Mouse (Mus musculus): ENCODE measurements around the gene Zfp148. TPM values are rescaled to one million over a fixed set of nuclear protein-coding genes. Genes with fewer than 3 reads are reported as not detected.
"Not testable (repeated sequence)": the region's sequence is repeated elsewhere in the genome, so short reads cannot be mapped to it uniquely, and the experiment has no call there.

The Zfp148 gene
- polyA plus RNA-seq, 1 experiment from 2014 or later, result 54.2 TPM

- Histone ChIP-seq H3K4me2 (no peak overlapping the region), H3K36me3 (replicated peaks) (peaks cover 9% of the 10 kb centered on the region; the same call in 1 of the 2 replicates), H3K27ac (no peak overlapping the region), H3K9me3 (no peaks in the 10 kb centered on the region), H3K9ac (no peak overlapping the region), H3K27me3 (replicated peaks) (no peaks in the 10 kb centered on the region), H3K4me3 (no peak overlapping the region), H3K4me1 (no peaks in the 10 kb centered on the region)
- 91% methylated on average over 6 of the region's 6 CpGs for WGBS
- no peak for ATAC-seq (replicated peaks)
Observed at GRCm38 (mm10) chr16:33474381-33474780, 93.7 kb downstream of the Zfp148 start.

DNA sequence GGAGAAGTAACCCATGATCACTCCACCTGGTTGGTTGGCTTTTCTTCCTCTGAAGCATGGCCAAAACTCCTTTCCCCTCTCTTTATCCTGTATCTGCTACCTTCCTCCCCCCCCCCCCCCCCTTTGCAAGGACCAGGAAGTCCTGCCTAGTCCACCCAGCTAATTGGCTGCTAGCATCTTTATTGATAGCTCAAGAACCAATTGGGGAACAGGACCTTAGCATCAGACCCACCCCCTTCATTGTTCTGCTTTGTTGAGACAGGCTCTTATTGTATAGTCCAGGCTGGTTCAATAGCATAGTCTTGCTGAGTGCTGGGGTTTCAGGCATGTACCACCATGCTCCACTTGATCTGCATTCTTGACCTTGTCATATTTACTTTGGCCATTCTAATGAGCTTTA lies 99.3 kb downstream of the Zfp148 start:
- Histone ChIP-seq H3K9me3 (no peaks in the 10 kb centered on the region), H3K27ac (no peak overlapping the region), H3K4me1 (no peaks in the 10 kb centered on the region), H3K9ac (no peak overlapping the region), H3K4me3 (no peak overlapping the region), H3K4me2 (no peak overlapping the region), H3K27me3 (replicated peaks) (no peaks in the 10 kb centered on the region), H3K36me3 (replicated peaks) (peaks cover 7% of the 10 kb centered on the region; the same call in 1 of the 2 replicates)
- no peak for ATAC-seq (replicated peaks)

- Histone ChIP-seq H3K36me3 (replicated peaks) (peaks cover under 1% of the 10 kb centered on the region; the same call in 1 of the 2 replicates), H3K4me1 (no peaks in the 10 kb centered on the region), H3K27ac (no peak overlapping the region), H3K4me2 (no peak overlapping the region), H3K9me3 (no peaks in the 10 kb centered on the region), H3K27me3 (replicated peaks) (no peaks in the 10 kb centered on the region), H3K4me3 (no peak overlapping the region), H3K9ac (no peak overlapping the region)
- ATAC-seq (replicated peaks), result no peak
- 98% methylated on average over 2 of the region's 2 CpGs for WGBS
Observed at GRCm38 (mm10) chr16:33481148-33481547, 100.5 kb downstream of the Zfp148 start.

- H3K9me3 ChIP-seq, result no peaks in the 10 kb centered on the region
- no peaks in the 10 kb centered on the region for H3K4me1 ChIP-seq
- no peaks in the 10 kb centered on the region for H3K27me3 ChIP-seq (replicated peaks)
- no peak for ATAC-seq (replicated peaks)
- no peak overlapping the region for H3K9ac ChIP-seq
- no peak overlapping the region for H3K4me2 ChIP-seq
- 97% methylated on average over 3 of the region's 3 CpGs for WGBS
- no peak overlapping the region for H3K27ac ChIP-seq
- no peak overlapping the region for H3K4me3 ChIP-seq
- H3K36me3 ChIP-seq (replicated peaks), result no peaks in the 10 kb centered on the region
Observed at GRCm38 (mm10) chr16:33482309-33482708, 101.7 kb downstream of the Zfp148 start.

GRCm38 (mm10) chr16:33487709-33488108 lies 107.1 kb downstream of the Zfp148 start:
- WGBS, result 62% methylated on average over 4 of the region's 4 CpGs
- Histone ChIP-seq H3K27ac (no peak overlapping the region), H3K9ac (no peak overlapping the region), H3K4me2 (no peak overlapping the region), H3K36me3 (replicated peaks) (0 out of 2 replicates have a peak, but pooled peaks cover 4% of the 10 kb centered on the region), H3K27me3 (replicated peaks) (no peaks in the 10 kb centered on the region), H3K4me3 (no peak overlapping the region), H3K9me3 (no peaks in the 10 kb centered on the region), H3K4me1 (no peaks in the 10 kb centered on the region)
- no peak for ATAC-seq (replicated peaks)

GRCm38 (mm10) chr16:33494374-33494773 lies 113.7 kb downstream of the Zfp148 start:
- Histone ChIP-seq H3K9me3 (no peaks in the 10 kb centered on the region), H3K4me3 (no peak overlapping the region), H3K27ac (no peak overlapping the region), H3K36me3 (replicated peaks) (0 out of 2 replicates have a peak, but pooled peaks cover 4% of the 10 kb centered on the region), H3K4me1 (no peaks in the 10 kb centered on the region), H3K9ac (no peak overlapping the region), H3K27me3 (replicated peaks) (no peaks in the 10 kb centered on the region), H3K4me2 (no peak overlapping the region)
- ATAC-seq (replicated peaks), result no peak
- 87% methylated on average over 4 of the region's 4 CpGs for WGBS

DNA sequence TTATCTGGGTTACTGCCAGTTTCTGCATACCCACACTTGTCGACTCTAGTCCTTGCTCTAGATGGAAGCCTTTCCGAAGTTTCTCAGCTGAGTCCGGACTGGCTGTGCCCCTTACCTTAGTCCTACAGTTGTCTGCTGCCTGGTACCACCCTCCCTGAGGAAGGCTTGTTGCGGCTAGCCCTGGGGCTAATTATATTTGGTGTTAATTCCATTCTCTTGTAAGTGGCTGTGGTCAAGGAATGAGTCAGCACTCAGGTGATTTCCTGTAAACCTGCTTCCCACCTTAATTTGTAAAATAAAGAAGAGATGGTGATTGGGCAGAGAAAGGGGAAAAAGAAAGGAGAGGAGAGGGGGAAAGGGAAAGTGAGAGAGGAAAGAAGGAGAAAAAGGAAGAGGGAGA lies 127.4 kb downstream of the Zfp148 start:
- no peak for ATAC-seq (replicated peaks)
- Histone ChIP-seq H3K9me3 (no peaks in the 10 kb centered on the region; the same call in 1 of the 2 replicates), H3K27me3 (replicated peaks) (no peaks in the 10 kb centered on the region), H3K27ac (no peak overlapping the region), H3K4me2 (no peak overlapping the region), H3K9ac (no peak overlapping the region), H3K4me1 (no peaks in the 10 kb centered on the region), H3K36me3 (replicated peaks) (peaks cover 5% of the 10 kb centered on the region; the same call in 1 of the 2 replicates), H3K4me3 (no peak overlapping the region)
- WGBS, result 88% methylated on average over 4 of the region's 4 CpGs

DNA sequence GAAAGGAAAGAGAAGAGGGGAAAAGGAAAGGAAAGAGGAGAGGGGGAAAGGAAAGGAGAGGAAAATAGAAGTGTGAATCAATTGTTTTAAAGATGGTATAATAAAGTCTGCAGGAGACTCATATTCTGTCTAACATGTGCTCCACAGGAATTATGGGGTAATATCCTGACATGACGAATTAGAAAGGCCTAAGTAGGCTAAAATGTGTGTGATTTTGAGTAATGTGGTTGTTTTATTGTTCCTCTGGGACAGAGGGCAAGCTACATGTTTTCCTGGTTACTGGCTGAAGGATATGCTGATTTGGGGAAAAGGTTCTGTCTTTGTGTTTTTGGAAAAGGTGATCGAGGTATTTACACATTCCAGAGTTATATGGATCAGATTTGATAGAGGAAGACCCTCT lies 128.6 kb downstream of the Zfp148 start:
- H3K4me1 ChIP-seq; H3K9ac ChIP-seq; H3K27me3 ChIP-seq (replicated peaks); H3K9me3 ChIP-seq; ATAC-seq (replicated peaks); H3K36me3 ChIP-seq (replicated peaks); H3K27ac ChIP-seq; H3K4me2 ChIP-seq; H3K4me3 ChIP-seq: not testable (repeated sequence)
- 94% methylated on average over 2 of the region's 2 CpGs for WGBS

DNA sequence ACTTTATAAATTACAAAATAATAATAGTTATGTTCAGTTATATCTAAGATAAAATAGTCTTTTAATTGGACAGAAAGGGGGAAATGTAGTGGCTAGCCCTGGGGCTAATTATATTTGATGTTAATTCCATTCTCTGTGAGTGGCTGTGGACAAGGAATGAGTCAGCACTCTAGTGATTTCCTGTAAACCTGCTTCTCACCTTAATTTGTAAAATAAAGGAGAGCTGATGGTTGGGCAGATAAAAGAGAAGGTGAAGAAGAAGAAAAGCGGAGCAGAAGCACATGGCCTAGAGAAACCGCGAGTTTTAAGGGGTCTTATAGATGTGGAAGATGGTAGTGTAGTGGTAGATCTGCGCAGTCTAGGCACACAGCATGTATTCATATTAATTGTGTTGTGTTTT lies 130.2 kb downstream of the Zfp148 start:
- H3K9me3 ChIP-seq; H3K27me3 ChIP-seq (replicated peaks); H3K4me2 ChIP-seq; H3K4me1 ChIP-seq; H3K36me3 ChIP-seq (replicated peaks); H3K27ac ChIP-seq; H3K4me3 ChIP-seq; H3K9ac ChIP-seq; ATAC-seq (replicated peaks): not testable (repeated sequence)
- WGBS, result 92% methylated on average over 4 of the region's 4 CpGs

DNA sequence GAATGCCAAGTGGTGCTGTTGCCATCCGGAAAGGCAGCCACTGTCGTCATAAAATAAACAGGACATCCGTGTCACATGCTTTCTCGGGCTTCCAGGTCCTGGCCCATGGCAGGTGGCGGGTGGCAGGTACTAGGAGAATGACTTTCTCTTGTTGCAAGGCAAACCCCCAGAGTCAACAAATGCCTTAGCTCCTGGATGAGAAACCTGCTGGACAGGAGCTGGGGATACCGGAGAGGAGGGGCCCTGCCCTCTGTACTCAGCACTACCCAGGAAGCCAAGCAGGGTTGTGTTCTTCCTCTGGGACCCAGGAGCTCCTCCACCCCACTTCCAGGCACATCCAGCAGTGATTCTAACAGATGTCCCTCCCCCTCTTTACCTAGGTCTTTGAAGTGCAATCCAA lies 131.9 kb downstream of the Zfp148 start:
- Histone ChIP-seq H3K4me1 (peaks cover 10% of the 10 kb centered on the region; the same call in 1 of the 2 replicates), H3K4me2 (no peak overlapping the region), H3K9me3 (no peaks in the 10 kb centered on the region; the same call in 1 of the 2 replicates), H3K27ac (no peak overlapping the region), H3K4me3 (no peak overlapping the region), H3K9ac (no peak overlapping the region), H3K27me3 (replicated peaks) (no peaks in the 10 kb centered on the region), H3K36me3 (replicated peaks) (no peaks in the 10 kb centered on the region)
- ATAC-seq (replicated peaks), result no peak
- WGBS, result 83% methylated on average over 6 of the region's 6 CpGs

DNA sequence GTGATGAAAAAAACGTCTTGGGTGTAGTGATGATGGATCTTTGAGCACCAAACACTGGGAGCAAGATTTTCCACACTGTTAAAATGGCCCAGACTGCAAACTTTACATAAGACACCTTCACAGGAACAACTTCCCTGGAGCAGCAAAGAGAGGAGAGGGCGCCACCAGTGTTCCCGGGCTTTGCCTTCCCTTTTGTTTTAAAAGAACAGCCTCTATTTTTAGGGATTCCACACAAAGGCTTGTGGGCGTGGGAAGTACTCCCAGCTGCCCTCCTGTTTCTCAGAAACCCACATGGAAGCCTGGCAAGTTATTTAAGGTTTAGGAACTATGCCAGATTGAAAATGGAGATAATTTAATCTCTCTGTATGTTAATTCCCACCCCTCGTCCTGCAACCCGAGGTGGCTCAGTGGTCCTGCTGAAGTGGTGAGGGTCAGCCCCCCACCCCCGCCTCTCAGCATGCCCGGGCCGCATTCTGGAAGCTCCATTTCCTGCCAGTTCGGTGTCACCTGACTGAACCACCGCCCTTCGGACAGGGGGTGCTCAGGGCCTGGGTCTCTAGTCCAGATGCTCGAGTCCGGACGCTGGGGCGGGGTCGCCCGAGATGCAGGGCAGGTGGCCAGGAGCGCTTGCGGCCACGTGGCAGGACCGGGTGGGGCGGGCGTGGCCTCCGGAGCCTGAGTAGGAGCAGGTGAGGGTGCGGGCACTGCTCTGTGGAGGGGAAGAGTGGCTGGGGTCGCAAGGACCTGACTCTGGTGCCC lies 136.3 kb downstream of the Zfp148 start, which contains the start of gene Slc12a8:
TSS of gene Slc12a8 (plus strand) at position 522 of the 759 bp plus-strand sequence.
- Histone ChIP-seq H3K27ac (no peak within 1 kb of the TSS), H3K4me2 (peak within 1 kb of the TSS; percentile 73), H3K4me1 (peaks cover 14% of the 10 kb centered on the region; the same call in 1 of the 2 replicates), H3K9ac (peak within 1 kb of the TSS; percentile 36; the same call in 1 of the 2 replicates), H3K36me3 (replicated peaks) (no peaks in the 10 kb centered on the region), H3K4me3 (peak within 1 kb of the TSS; percentile 32), H3K27me3 (replicated peaks) (no peaks in the 10 kb centered on the region), H3K9me3 (no peaks in the 10 kb centered on the region)
- 0 out of 2 replicates have a peak, but pooled peaks have one; percentile 52 for ATAC-seq (replicated peaks)
- WGBS, result 5% methylated on average over 25 of the region's 27 CpGs

DNA sequence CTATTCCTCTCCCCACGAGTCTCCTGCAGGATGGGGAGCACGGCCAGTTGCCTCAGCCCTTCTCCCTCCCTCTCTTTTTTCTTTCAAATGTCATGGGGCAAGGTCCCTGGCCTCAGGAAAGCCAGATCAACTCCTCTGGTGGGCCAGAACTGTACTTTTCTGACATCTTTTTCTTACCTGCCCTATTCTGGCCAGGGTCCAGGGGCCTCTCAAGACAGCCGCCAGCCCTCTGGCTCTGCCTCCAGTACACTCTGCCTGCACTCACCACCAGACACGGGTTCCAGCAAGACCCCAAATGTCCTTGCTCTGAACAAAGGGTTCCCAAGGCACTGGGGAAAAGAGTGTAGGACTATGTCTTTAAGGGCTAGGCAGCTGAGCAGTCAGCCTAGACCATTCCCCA lies 137.0 kb downstream of the Zfp148 start:
- Histone ChIP-seq H3K9ac (no peak overlapping the region), H3K27me3 (replicated peaks) (no peaks in the 10 kb centered on the region), H3K4me3 (peak overlapping the region; percentile 32; the same call in 1 of the 2 replicates), H3K27ac (no peak overlapping the region), H3K9me3 (no peaks in the 10 kb centered on the region), H3K36me3 (replicated peaks) (no peaks in the 10 kb centered on the region), H3K4me2 (peak overlapping the region; percentile 73), H3K4me1 (peaks cover 14% of the 10 kb centered on the region; the same call in 1 of the 2 replicates)
- 21% methylated on average over 4 of the region's 4 CpGs for WGBS
- ATAC-seq (replicated peaks), result no peak

- H3K4me2 ChIP-seq, result no peak overlapping the region
- no peaks in the 10 kb centered on the region for H3K9me3 ChIP-seq
- no peaks in the 10 kb centered on the region for H3K36me3 ChIP-seq (replicated peaks)
- no peak overlapping the region for H3K27ac ChIP-seq
- 79% methylated on average over 7 of the region's 7 CpGs for WGBS
- H3K4me1 ChIP-seq, result peaks cover 14% of the 10 kb centered on the region; the same call in 1 of the 2 replicates
- no peak for ATAC-seq (replicated peaks)
- H3K27me3 ChIP-seq (replicated peaks), result no peaks in the 10 kb centered on the region
- no peak overlapping the region for H3K4me3 ChIP-seq
- no peak overlapping the region for H3K9ac ChIP-seq
Observed at GRCm38 (mm10) chr16:33518236-33518635, 137.6 kb downstream of the Zfp148 start.

Data from midbrain, embryonic 15.5 days (tissue).